Mouse (Mus musculus): ENCODE data around the gene Angel1.

The Angel1 gene

DNA sequence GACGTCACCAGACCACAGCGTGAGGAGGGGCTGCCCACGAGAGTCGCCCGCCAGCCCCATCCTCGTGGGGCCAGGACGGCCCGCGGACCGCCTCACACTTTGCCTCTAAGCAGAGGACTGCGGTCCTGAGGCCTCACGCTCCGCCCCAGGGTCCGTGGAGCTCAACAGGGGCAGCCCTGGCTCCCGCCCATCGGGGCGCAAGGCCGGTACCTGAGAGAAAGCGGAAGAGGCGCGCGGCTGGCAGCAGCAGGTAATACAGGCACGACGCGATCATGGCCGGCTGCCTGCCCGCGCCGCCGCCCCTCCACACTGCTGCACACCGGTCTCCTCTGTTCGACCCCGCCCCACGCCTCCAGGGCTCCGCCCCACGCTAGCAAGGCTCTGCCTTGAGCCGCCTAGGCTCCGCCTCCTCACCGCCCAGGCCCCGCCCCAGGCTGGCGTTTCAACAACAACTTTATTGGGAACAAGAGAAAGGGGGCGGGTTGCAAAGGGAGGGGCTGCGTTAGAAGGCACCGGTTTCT lies at the start of gene Angel1:
Gene Angel1, minus strand, starts transcription at position 341 of the 521 bp plus-strand sequence.
- in situ Hi-C loops (cut with MboI, MseI) = no loop called here

DNA sequence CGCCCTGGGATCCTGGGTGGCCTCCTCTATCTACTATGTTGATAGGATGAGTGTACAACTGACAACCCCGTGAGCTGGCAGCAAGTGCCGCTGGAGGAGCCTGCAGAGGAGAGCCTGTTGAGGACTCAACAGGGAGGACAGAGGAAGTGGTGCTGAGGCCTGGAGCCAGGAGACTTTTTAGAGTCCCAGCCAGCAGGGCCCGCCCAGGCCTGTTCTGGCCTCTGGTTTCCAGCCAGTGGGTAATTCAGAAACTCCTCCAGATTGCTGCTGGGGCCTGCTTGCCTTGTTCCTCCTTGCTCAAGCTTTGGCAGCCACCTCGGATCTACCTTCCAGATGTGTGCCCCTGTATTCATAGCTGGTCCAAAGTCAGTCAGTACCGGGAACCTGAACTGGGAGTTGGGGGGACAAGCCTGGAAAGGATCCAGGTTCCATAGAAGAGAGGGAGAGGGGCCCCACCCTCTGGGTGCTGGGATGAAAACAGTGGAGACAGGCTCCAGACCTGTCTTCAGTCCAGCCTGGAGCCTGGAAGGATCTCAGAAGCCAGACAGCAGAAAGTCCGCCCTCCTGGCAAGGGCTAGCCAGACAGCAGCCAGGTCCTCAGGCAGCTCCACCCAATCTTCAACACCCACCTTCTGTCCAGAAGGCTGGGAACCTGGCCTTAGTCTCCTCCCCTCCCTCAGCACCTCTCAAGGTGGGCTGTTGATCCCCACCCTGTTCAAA lies 49.5 kb upstream of the Angel1 start:
- in situ Hi-C loops (cut with MboI, MseI) = no loop called here

DNA sequence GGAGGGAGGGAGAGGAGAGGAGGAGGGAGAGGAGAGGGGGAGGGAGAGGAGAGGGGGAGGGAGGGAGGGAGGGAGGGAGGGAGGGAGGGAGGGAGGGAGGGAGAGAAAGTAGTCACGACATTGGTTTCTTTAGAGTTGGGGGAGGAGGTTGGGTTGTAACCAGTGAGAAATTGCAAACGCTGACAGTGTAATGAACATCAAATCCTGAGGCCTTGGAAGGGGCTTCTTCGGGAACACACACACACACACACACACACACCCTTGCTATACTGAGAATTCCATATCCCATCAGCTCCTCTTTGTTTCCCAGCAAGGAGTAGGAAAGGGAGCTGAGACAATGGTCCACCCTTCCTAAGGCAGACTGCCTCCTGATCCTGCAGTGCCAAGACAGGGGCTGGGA lies 46.3 kb upstream of the Angel1 start:
- in situ Hi-C loops (cut with MboI, MseI) = loop anchor here in 1 of 2 experiments (5.0 kb wide), 1 partner anchor 155 kb away; no protein-coding TSS in a partner anchor

DNA sequence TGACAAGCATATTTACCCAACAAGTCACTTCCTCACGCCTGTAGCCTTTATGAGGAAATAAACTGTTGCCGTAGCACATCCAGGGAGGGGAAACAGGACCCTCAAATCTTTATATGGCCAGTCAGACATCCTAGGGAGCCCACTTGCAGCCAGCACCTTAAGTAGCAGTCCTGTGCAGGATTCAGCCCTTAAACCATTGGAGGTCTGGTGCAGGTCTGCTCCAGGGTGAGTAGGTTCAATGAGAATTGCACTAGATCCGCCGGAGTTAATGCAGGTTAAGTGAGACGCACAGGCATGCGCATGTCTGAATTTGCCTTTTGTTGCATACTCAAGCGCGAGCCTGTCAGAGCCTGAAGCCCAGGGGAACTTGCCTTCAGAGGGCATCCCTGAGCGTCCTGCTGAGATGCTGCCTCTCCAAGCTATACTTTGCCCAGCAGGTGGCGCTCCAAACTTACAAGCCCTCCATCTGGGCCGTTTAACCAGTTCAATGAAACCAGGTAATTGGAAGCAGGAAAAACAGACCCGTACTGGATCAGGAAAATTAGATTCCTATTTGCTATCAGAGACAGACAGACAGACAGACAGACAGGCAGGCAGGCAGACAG lies 45.7 kb upstream of the Angel1 start:
- in situ Hi-C loops (cut with MboI, MseI) = loop anchor here in 1 of 2 experiments (5.0 kb wide), 1 partner anchor 155 kb away; no protein-coding TSS in a partner anchor

DNA sequence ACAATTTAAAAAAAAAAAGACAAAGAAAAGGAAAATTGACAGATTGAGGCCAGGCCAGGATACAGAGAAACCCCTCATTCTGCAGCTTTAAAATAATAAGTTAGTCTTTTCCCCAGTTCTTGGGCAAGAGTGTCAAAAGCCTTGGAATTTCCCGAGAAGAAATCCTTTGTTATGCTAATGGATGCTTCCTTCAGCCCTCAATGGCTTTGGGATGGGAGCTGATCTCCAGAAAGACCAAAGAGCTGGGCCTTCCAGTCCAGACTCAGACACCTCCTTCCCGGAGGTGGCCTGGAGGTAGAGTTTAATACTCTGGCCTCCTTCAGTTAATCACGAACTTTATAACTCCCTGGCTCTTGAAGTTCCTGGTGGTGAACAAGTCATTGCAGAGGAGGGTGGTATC lies 44.7 kb upstream of the Angel1 start:
- in situ Hi-C loops (cut with MboI, MseI) = loop anchor here in 1 of 2 experiments (5.0 kb wide), 1 partner anchor 156 kb away; no protein-coding TSS in a partner anchor

DNA sequence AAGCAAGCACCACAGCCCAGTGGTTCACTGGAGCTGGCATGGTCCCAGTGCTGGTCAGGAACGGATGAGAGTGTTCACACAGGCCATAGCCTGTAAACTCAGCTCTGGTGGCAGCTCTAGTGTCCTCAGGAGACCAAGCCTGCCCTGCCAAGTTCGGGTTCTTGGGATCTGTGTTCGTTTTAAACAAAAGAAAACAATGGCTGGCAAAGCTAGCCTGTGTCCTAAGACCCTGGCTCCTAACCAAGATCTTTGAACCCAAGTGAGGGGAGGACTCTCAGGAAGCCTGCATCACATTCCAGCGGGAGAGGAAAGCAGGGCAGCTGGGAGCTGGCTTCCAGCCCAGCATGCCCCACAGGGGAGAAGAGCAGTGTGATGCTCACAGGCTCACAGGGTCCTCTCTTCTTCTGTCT lies 44.0 kb upstream of the Angel1 start:
- in situ Hi-C loops (cut with MboI, MseI) = loop anchor here in 1 of 2 experiments (5.0 kb wide), 1 partner anchor 157 kb away; no protein-coding TSS in a partner anchor

DNA sequence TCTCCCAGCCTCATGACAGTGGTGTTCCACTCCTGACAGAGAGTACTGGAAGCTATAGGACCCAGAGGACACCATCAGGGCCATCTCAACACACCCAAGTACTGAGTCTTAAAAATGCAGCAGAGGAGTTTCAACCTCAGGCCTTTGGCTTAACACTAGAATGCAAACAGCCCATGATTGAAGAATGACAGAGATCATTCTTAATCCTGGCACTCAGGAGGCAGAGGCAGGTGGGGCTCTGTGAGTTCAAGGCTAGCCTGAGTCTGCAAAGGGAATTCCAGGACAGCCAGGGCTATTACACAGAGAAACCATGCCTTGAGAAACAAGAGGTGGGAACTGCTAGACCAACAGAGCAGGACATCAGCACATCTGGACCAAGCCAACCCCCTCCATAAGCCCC lies 43.6 kb upstream of the Angel1 start:
- in situ Hi-C loops (cut with MboI, MseI) = loop anchor here in 1 of 2 experiments (5.0 kb wide), 1 partner anchor 157 kb away; no protein-coding TSS in a partner anchor

DNA sequence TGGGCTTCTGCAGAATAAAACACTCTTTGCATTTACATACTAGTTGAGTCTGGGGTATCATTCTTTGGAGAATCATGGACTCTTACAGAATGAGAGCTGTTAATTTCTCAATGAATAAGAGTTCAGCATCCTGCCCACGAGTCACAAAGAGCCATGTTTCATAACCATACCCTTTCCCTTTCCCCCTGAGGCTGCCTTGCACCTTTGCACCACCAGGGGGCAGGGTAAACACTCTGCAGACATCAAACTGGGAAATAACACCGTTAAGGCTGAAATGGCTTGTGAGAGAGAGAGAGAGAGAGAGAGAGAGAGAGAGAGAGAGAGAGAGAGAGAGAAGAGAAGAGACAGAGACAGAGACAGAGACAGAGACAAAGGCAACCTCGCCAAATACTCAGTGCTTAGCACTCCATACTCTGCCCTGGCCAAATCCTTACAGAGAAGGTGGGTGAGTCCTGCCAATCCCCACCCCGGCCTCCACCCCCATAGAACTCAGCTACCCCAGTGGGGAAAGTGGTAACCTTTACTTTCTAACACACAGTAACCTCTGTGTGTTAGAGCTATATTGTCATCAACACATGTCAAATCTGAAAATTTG lies 42.8 kb upstream of the Angel1 start:
- in situ Hi-C loops (cut with MboI, MseI) = no loop called here

DNA sequence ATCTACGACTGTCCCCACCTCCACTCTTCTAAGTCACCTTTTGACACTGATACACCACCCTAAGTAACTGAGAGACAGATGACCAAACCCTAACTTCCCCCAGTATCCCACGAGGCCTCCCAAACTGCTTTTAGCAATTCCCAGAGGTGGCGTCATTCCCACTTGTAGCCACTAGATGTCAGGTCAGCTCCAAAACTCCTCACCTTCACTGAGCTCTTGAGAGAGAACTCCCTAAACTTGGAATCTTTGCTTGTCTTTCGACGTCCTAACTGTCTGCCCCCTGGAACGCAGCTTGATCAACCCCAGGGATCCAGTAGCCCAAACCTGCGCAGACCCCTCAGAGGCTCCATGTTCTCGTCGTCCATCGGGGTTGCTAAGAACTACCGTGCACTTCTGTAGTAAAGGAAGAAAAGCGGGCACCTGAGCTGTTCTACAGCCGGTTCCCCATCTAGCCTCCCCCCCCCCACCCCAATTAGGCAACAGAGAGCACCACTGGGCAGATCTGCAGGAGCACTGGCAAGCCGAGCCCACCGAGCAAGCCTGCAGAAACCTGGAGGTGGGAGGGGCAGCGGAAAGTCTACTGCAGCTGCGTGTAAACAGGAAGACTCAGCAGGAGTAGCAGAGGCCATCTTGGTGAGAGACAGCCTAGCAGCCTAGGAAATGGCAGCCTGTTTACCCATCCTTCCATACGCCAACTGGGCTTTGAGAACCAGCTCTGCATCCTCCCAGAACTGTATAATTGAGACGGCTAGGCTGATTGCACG lies 41.8 kb upstream of the Angel1 start:
- in situ Hi-C loops (cut with MboI, MseI) = no loop called here

DNA sequence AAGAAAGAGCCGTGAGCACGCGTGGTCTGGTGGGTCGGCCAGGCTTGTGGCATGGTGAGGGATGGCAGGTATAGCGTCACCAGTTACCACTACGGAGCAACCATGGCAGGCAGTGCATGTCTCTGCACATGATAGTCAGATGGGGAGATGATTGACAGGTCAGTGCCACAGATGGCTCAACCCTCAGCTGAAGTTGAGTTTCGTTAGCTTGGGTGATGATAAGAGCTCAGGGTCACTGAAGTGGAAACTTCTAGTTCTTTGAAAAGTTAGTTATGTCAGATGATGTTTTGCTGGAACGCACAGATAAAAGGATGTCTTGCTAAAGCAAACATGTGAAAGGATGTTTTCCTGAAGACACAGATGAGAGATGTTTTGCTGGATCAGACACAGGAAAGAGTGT lies 40.2 kb upstream of the Angel1 start:
- in situ Hi-C loops (cut with MboI, MseI) = no loop called here

DNA sequence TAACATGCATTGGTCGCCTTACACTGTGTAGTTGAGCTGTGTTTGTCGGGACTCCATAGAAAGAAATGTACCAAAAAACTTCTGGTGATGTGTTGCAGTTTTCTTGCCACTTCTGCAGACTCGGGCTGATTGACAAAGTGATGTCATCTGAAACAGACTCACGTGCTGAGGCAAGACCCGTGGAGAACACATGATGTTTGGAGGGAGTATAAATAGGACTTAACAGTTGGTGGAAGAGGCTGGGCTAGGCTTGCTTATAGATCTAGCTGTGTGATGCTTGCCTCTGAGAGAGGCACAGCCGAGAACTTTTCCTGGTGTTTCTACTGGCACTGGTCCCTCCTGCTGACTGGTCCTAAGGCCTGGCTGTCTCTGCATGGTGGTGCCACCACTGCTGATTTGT lies 37.8 kb upstream of the Angel1 start:
- in situ Hi-C loops (cut with MboI, MseI) = no loop called here

DNA sequence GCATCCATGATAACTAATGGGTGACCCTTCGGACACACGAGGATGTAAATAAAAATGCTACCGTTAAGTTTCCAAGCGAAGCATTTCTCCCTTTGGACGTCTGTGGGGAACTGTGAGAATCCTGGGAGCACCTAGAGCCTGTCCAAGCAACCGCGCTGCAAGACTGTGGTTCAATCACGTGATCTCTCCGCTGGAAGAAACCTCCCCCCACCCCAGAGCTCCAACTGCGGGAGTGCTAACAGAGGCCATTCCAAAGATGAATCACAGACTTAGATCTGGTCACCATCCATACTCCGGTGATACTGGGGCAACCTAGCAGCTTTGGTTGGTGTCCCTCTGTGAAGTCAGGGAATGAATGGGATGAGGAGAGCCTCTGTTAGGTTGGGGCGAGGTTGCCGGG lies 34.8 kb upstream of the Angel1 start:
- in situ Hi-C loops (cut with MboI, MseI) = no loop called here

DNA sequence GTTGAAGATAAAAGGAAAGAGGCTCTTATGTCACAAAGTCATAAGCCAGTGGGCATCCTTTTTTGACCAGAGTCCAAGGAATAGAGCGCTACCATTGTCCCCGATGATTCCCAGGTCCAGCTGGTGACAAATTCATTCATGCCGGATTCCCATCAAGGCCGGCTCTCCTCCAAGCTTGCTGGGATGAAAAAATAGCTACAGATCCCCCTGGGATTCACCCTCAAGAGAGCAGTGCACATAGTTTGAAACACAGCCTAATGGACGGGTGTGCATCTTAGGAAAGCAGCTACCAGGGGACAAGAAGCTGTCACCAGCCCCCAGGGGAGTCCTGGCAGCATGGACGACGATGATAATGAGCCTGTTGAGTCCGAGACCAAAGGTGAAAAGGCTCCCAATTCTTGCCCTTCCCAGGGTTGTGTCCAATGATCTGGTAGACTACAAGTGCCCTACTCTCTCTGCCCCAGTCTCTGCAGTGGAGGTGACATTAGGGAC lies 8.1 kb upstream of the Angel1 start, which contains the start of gene Lrrc74a:
Gene Lrrc74a, plus strand, starts transcription at position 51 of the 492 bp plus-strand sequence.
- in situ Hi-C loops (cut with MboI, MseI) = no loop called here

DNA sequence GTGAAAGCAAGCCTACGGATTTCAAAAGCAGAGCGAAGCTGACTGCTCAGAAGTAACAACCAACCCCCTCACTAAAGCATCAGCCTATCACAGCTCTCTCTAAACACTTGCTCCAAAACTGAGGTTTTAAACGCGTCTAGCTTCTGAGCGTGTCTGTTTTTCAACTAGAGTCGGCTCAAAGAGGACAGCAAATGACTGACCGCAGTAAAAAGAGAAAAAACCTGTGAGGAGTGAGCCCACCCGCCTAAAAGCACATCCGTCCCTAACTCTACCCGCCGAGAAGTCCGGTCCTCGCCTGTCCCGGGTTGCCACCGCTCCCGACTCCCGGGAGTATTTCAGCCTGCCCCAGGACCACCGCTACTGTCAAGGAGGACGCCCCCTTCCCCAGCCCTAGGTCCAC lies 554 bp downstream of the Angel1 start:
- in situ Hi-C loops (cut with MboI, MseI) = no loop called here

DNA sequence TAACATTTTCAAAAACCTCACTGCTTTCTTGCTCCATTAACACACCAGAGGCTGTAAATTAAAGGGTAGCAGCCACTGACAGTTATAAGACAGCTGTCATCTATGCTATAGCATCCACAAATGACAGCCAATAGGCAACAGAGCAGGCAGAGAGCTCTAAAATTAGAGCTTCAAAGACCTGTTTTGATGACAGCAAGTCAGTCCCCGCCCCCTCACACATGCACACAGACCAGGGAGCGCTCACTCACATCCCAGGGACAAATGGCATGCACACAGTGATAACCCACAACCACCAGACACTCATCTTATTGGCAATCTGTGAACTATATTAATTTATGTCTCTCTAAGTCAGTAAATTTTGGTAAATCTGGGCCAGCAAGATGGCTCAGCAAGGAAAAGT lies 2.0 kb downstream of the Angel1 start:
- in situ Hi-C loops (cut with MboI, MseI) = no loop called here

DNA sequence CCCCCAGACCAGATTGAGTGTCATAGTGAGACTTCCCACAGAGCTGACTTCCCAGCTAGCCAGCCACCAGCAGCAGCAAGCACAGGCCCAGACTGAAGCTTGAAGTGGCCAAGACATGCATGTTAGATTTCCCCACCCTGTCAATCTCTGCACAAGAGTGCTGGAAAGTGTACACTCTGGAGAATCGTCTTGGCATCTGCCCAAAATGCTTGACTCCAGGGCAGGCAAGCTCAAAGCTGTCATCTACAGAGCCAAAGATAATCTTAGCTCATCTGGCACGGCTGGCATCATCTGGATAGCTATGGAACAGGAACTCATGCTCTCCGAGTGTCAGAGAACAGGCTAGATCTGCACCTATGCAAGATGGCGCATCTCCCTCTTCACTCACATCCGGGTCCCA lies 4.8 kb downstream of the Angel1 start:
- in situ Hi-C loops (cut with MboI, MseI) = no loop called here

DNA sequence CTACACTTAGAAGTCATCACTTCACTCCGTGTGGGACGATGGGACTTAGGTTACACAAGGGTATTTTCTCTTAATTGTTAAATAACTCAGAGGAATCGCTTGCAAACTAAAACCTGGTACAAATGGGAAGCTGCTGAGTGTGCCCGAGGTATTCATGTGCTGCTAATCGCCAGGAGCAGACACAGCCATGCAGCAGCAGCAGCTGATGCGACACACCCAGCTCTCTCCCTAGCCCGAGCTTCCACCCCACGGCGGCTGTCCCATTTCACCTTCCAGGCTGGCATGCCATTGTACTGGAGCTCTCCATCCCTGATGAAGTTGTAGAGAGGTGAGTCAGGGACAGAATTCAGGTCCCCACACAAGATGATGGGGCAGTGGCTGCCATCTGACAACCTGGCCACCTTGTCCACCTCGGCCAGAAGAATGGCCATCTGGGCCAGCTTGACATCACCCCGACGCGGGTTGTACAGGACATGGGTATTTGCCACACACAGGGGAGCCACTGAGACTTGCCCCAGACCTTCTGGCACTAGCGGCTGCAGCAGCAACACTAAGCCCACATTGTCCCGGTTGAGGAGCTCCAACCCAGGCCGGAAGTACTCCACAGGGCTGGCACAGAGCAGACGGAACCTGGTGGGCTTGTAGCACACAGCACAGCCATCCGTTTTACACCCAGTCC lies 6.2 kb downstream of the Angel1 start:
- in situ Hi-C loops (cut with MboI, MseI) = loop anchor here in 1 of 2 experiments (10.0 kb wide), 1 partner anchor 1525 kb away; no protein-coding TSS in a partner anchor

DNA sequence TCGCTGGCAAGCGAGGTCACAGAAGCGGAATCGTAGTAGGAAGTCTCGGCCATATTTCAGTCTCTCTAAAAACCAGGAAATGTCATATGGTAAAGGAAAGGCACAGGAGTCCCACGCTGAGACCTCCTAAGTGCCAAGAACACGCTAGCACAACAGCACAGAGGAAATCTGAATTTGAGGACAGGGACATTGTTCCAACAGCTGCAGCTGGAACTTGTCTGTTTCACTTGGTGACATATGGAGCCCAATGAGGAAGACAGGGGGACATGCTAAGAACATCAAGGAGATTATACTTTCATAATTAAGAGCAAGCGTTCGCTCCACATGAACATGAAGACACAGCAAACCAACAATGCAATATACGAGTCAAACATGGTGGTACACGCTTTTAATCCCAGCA lies 9.3 kb downstream of the Angel1 start:
- in situ Hi-C loops (cut with MboI, MseI) = loop anchor here in 1 of 2 experiments (10.0 kb wide), 1 partner anchor 1522 kb away; no protein-coding TSS in a partner anchor

DNA sequence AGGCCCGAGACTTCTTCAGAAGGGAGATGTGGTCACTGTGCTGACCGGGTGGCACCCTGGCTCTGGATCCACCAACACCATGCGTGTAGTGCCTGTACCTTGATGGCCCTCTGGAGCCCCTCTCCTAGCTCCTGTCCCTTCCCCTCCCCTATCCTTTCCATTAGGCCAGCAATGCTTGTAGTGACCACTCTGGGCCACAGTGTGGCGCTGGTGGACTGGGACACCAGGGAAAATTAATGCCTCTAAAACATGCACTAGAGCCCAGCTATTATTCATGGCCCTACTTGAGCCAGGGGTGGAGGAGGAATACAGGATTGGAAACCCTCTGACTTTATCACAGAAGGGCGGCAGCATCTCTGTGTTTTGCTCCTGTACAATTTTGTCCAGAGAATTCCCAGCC lies 10.9 kb downstream of the Angel1 start:
- in situ Hi-C loops (cut with MboI, MseI) = loop anchor here in 1 of 2 experiments (10.0 kb wide), 1 partner anchor 1521 kb away; no protein-coding TSS in a partner anchor

DNA sequence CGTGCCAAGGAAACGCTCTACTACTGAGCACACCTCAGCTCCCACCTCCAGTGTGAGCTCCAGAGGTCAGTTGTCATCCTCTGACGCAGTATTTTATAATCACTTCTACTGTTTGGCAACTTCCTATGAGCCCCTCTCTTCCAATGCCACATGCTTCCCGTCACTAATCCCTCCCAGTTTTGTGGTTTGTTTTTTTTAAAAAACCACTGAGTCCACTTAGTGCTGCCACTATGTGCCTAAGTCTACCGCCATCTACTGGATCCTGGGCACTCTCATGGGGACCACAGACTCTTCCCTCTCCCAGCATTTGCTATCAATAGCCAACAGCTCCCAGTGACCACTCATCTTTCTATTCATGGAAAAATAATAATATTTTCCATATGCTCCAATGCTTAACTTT lies 12.2 kb downstream of the Angel1 start:
- in situ Hi-C loops (cut with MboI, MseI) = loop anchor here in 1 of 2 experiments (10.0 kb wide), 1 partner anchor 1519 kb away; no protein-coding TSS in a partner anchor

Data from T-helper 17 cell (primary cell).